Mouse (Mus musculus) bone marrow macrophage, adult 2 months (primary cell): ENCODE data around the gene Il22ra2.

Experiments used
- CTCF ChIP-seq: IDR thresholded peaks from 2 replicates; pipeline ENCODE4 v1.5.1; 2012; ENCODE audit warnings: low read depth, mild to moderate bottlenecking, low read length, moderate library complexity
- POLR2A ChIP-seq: IDR thresholded peaks from 2 replicates; pipeline ENCODE4 v1.6.1; 2012; ENCODE audit warnings: mild to moderate bottlenecking, low read depth, low read length, borderline replicate concordance

DNA sequence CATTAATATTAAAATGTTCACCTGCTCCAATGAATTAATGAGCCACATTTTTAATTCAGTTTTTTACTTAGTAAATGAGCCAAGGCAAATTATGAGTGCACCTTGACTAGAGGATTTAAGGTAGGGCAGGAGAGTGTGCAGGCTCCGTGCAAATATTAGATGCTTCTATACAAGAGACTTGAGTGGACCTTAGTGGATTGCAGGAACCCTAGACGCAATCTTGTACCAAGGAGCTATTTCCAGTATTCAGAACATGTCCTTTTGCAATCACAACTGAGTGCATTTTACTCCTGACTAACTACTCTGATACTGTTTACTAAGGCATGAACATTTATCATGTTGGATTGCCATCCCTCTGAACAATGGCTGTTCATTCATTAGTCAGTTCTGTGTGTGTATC lies 10.2 kb upstream of the Il22ra2 start:
- TF ChIP-seq POLR2A (no peak), CTCF (no peak)
